Mouse (Mus musculus) neural tube, embryonic 13.5 days (tissue): ENCODE results near the gene Rab7b. TPM values are rescaled to one million over a fixed set of nuclear protein-coding genes. Genes with fewer than 3 reads are reported as not detected.

Experiments
- ATAC-seq: fragments of 200-750 bp; cut with Nextera tagmentation; 2 replicates; pipeline ENCODE4 v1.8.0; 2017; ENCODE audit warnings: low read depth, mild to moderate bottlenecking, moderate TSS enrichment, moderate library complexity
- H3K27ac ChIP-seq: fragments of 300-500 bp; sonication (generic); replicated peaks from 2 replicates; pipeline ENCODE4 v1.5.1; 2015; ENCODE audit warnings: moderate library complexity, mild to moderate bottlenecking, inconsistent platforms
- H3K27me3 ChIP-seq: fragments of 300-500 bp; sonication (generic); 2 replicates; pipeline ENCODE4 v1.6.1; 2015; ENCODE audit warnings: mild to moderate bottlenecking, inconsistent platforms
- H3K36me3 ChIP-seq: fragments of 300-500 bp; sonication (generic); 2 replicates; pipeline ENCODE4 v1.6.1; 2015; ENCODE audit warnings: mild to moderate bottlenecking, inconsistent platforms
- H3K4me1 ChIP-seq: fragments of 300-500 bp; sonication (generic); replicated peaks from 2 replicates; pipeline ENCODE4 v1.6.1; 2015; ENCODE audit warnings: inconsistent platforms
- H3K4me2 ChIP-seq: fragments of 300-500 bp; sonication (generic); 2 replicates; pipeline ENCODE4 v1.6.1; 2015; ENCODE audit warnings: inconsistent platforms, mild to moderate bottlenecking, moderate library complexity
- H3K4me3 ChIP-seq: fragments of 300-500 bp; sonication (generic); 2 replicates; pipeline ENCODE4 v1.5.1; 2015; ENCODE audit warnings: mild to moderate bottlenecking, inconsistent platforms
- H3K9ac ChIP-seq: fragments of 300-500 bp; sonication (generic); 2 replicates; pipeline ENCODE4 v1.6.1; 2015; ENCODE audit warnings: moderate library complexity, mild to moderate bottlenecking, inconsistent platforms
- H3K9me3 ChIP-seq: fragments of 300-500 bp; sonication (generic); 2 replicates; pipeline ENCODE4 v1.6.1; 2016; ENCODE audit warnings: inconsistent platforms
- WGBS: fragments of 180-500 bp; shearing (Covaris S2); methylation state at CpG from one replicate; pipeline ENCODE4 v1.1.7; 2015; 5-methylcytosine and 5-hydroxymethylcytosine counted together
- polyA plus RNA-seq: library from polyadenylated mRNA; unstranded; fragments of >200 nt; fragmentation: Nextera tagmentation; extraction: Ambion mirVana; gene quantifications from 2 replicates; pipeline ENCODE4 v1.2.1, GENCODE M21; 2015

Gene Rab7b
- 0.36 and 1.8 TPM in 2 replicates for polyA plus RNA-seq

- H3K4me1 ChIP-seq: no peaks in the 10 kb centered on the region
- no peaks in the 10 kb centered on the region for H3K36me3 ChIP-seq
- H3K9me3 ChIP-seq: no peaks in the 10 kb centered on the region
- ATAC-seq: no peak
- 63% methylated on average over 8 of the region's 8 CpGs for WGBS
- no peaks in the 10 kb centered on the region for H3K27me3 ChIP-seq
- no peak within 1 kb of the TSS for H3K4me3 ChIP-seq
- no peak within 1 kb of the TSS for H3K27ac ChIP-seq
- H3K9ac ChIP-seq: no peak within 1 kb of the TSS
- no peak within 1 kb of the TSS for H3K4me2 ChIP-seq
These were observed at the start of gene Rab7b for GRCm38 (mm10) chr1:131688475-131688874. TSS of gene Rab7b (plus strand) at chr1:131688695.

GRCm38 (mm10) chr1:131640062-131640461 is 48.4 kb upstream of the Rab7b start:
- no peaks in the 10 kb centered on the region for H3K4me1 ChIP-seq
- no peak for ATAC-seq
- no peak overlapping the region for H3K27ac ChIP-seq
- H3K9ac ChIP-seq: no peak overlapping the region
- WGBS: 75% methylated on average over 4 of the region's 4 CpGs
- H3K4me3 ChIP-seq: no peak overlapping the region
- no peaks in the 10 kb centered on the region for H3K36me3 ChIP-seq
- H3K4me2 ChIP-seq: no peak overlapping the region
- no peaks in the 10 kb centered on the region for H3K27me3 ChIP-seq
- no peaks in the 10 kb centered on the region for H3K9me3 ChIP-seq

- Histone ChIP-seq H3K9ac (no peak overlapping the region), H3K4me3 (no peak overlapping the region), H3K4me2 (no peak overlapping the region), H3K27ac (no peak overlapping the region), H3K9me3 (no peaks in the 10 kb centered on the region), H3K36me3 (no peaks in the 10 kb centered on the region), H3K4me1 (no peaks in the 10 kb centered on the region), H3K27me3 (no peaks in the 10 kb centered on the region)
- no peak for ATAC-seq
- WGBS: 93% methylated on average over 13 of the region's 13 CpGs
These were observed 46.9 kb upstream of the Rab7b start for GRCm38 (mm10) chr1:131641565-131641964.

GRCm38 (mm10) chr1:131642251-131642650 is 46.2 kb upstream of the Rab7b start:
- H3K36me3 ChIP-seq: no peaks in the 10 kb centered on the region
- no peaks in the 10 kb centered on the region for H3K9me3 ChIP-seq
- no peak overlapping the region for H3K4me2 ChIP-seq
- no peak overlapping the region for H3K9ac ChIP-seq
- no peak overlapping the region for H3K4me3 ChIP-seq
- H3K4me1 ChIP-seq: no peaks in the 10 kb centered on the region
- ATAC-seq: no peak
- no peak overlapping the region for H3K27ac ChIP-seq
- WGBS: 95% methylated on average over 2 of the region's 2 CpGs
- H3K27me3 ChIP-seq: no peaks in the 10 kb centered on the region

GRCm38 (mm10) chr1:131652670-131653443 is 35.6 kb upstream of the Rab7b start:
- ATAC-seq: no peak
- H3K4me1 ChIP-seq: peaks cover 7% of the 10 kb centered on the region
- WGBS: 78% methylated on average over 12 of the region's 12 CpGs
- no peaks in the 10 kb centered on the region for H3K27me3 ChIP-seq
- no peak overlapping the region for H3K4me2 ChIP-seq
- H3K36me3 ChIP-seq: no peaks in the 10 kb centered on the region
- H3K9ac ChIP-seq: no peak overlapping the region
- no peak overlapping the region for H3K4me3 ChIP-seq
- H3K27ac ChIP-seq: no peak overlapping the region
- H3K9me3 ChIP-seq: no peaks in the 10 kb centered on the region

- H3K27ac ChIP-seq: no peak overlapping the region
- H3K4me2 ChIP-seq: no peak overlapping the region
- H3K4me3 ChIP-seq: no peak overlapping the region
- H3K9ac ChIP-seq: no peak overlapping the region
- H3K9me3 ChIP-seq: no peaks in the 10 kb centered on the region
- H3K4me1 ChIP-seq: peaks cover 7% of the 10 kb centered on the region
- no peak for ATAC-seq
- WGBS: 93% methylated on average over 6 of the region's 6 CpGs
- H3K27me3 ChIP-seq: no peaks in the 10 kb centered on the region
- H3K36me3 ChIP-seq: no peaks in the 10 kb centered on the region
These were observed 32.9 kb upstream of the Rab7b start for GRCm38 (mm10) chr1:131655601-131656000.

- peak overlapping the region; percentile 64 for H3K9ac ChIP-seq
- H3K27ac ChIP-seq: peak overlapping the region; percentile 85
- peak overlapping the region; percentile 24 for H3K4me3 ChIP-seq
- H3K36me3 ChIP-seq: no peaks in the 10 kb centered on the region
- peak overlapping the region; percentile 49 for H3K4me2 ChIP-seq
- no peaks in the 10 kb centered on the region for H3K27me3 ChIP-seq
- no peaks in the 10 kb centered on the region for H3K9me3 ChIP-seq
- peak; percentile 92 for ATAC-seq
- under 1% methylated on average over 11 of the region's 11 CpGs for WGBS
- H3K4me1 ChIP-seq: peaks cover 7% of the 10 kb centered on the region
These were observed 30.5 kb upstream of the Rab7b start for GRCm38 (mm10) chr1:131657945-131658354.

- Histone ChIP-seq H3K27me3 (no peaks in the 10 kb centered on the region), H3K27ac (no peak overlapping the region), H3K4me2 (no peak overlapping the region), H3K36me3 (no peaks in the 10 kb centered on the region), H3K4me3 (no peak overlapping the region), H3K9ac (no peak overlapping the region), H3K4me1 (peaks cover 7% of the 10 kb centered on the region), H3K9me3 (no peaks in the 10 kb centered on the region)
- no peak for ATAC-seq
- WGBS: 76% methylated on average over 5 of the region's 5 CpGs
These were observed 28.9 kb upstream of the Rab7b start for GRCm38 (mm10) chr1:131659512-131660085.

GRCm38 (mm10) chr1:131660266-131660665 is 28.2 kb upstream of the Rab7b start:
- WGBS: 71% methylated on average over 2 of the region's 2 CpGs
- Histone ChIP-seq H3K36me3 (no peaks in the 10 kb centered on the region), H3K9ac (no peak overlapping the region), H3K27me3 (no peaks in the 10 kb centered on the region), H3K9me3 (no peaks in the 10 kb centered on the region), H3K4me2 (no peak overlapping the region), H3K4me3 (no peak overlapping the region), H3K27ac (no peak overlapping the region), H3K4me1 (peaks cover 7% of the 10 kb centered on the region)
- ATAC-seq: no peak

GRCm38 (mm10) chr1:131660716-131661472 is 27.6 kb upstream of the Rab7b start:
- H3K27me3 ChIP-seq: no peaks in the 10 kb centered on the region
- no peaks in the 10 kb centered on the region for H3K36me3 ChIP-seq
- H3K27ac ChIP-seq: no peak overlapping the region
- H3K9me3 ChIP-seq: no peaks in the 10 kb centered on the region
- H3K9ac ChIP-seq: no peak overlapping the region
- no peak overlapping the region for H3K4me2 ChIP-seq
- WGBS: 80% methylated on average over 7 of the region's 7 CpGs
- H3K4me1 ChIP-seq: peaks cover 7% of the 10 kb centered on the region
- H3K4me3 ChIP-seq: no peak overlapping the region
- ATAC-seq: no peak

GRCm38 (mm10) chr1:131661749-131662148 is 26.7 kb upstream of the Rab7b start:
- no peak overlapping the region for H3K4me2 ChIP-seq
- no peak overlapping the region for H3K27ac ChIP-seq
- 83% methylated on average over 3 of the region's 3 CpGs for WGBS
- H3K4me1 ChIP-seq: peaks cover 7% of the 10 kb centered on the region
- H3K9me3 ChIP-seq: no peaks in the 10 kb centered on the region
- no peaks in the 10 kb centered on the region for H3K27me3 ChIP-seq
- no peak overlapping the region for H3K9ac ChIP-seq
- ATAC-seq: no peak
- no peaks in the 10 kb centered on the region for H3K36me3 ChIP-seq
- no peak overlapping the region for H3K4me3 ChIP-seq

GRCm38 (mm10) chr1:131663286-131663995 is 25.1 kb upstream of the Rab7b start:
- H3K27ac ChIP-seq: no peak overlapping the region
- H3K9me3 ChIP-seq: no peaks in the 10 kb centered on the region
- no peaks in the 10 kb centered on the region for H3K36me3 ChIP-seq
- no peaks in the 10 kb centered on the region for H3K27me3 ChIP-seq
- no peak for ATAC-seq
- 86% methylated on average over 9 of the region's 9 CpGs for WGBS
- no peak overlapping the region for H3K4me2 ChIP-seq
- no peaks in the 10 kb centered on the region for H3K4me1 ChIP-seq
- no peak overlapping the region for H3K9ac ChIP-seq
- no peak overlapping the region for H3K4me3 ChIP-seq
